Mouse (Mus musculus) spleen, embryonic (tissue): Measurements from ENCODE around the gene Vwa3b.

Experiments
- CTCF ChIA-PET: fragments of 350-600 bp; sonication (Branson Sonifier 250); formaldehyde crosslinking; loops from one replicate; lab custom pipeline; 2022; lab: Charles Lee

Gene Vwa3b

GRCm38 (mm10) chr1:37060856-37061255 lies 34.5 kb downstream of the Vwa3b start:
- CTCF ChIA-PET, result no interaction called here

- CTCF ChIA-PET, result no interaction called here
These were observed 36.7 kb downstream of the Vwa3b start for GRCm38 (mm10) chr1:37063053-37063452.

- CTCF ChIA-PET, result no interaction called here
These were observed 37.4 kb downstream of the Vwa3b start for GRCm38 (mm10) chr1:37063841-37064240.

- CTCF ChIA-PET, result no interaction called here
These were observed 39.4 kb downstream of the Vwa3b start for GRCm38 (mm10) chr1:37065658-37066412.

GRCm38 (mm10) chr1:37075759-37076158 lies 49.4 kb downstream of the Vwa3b start:
- CTCF ChIA-PET, result interaction anchor here (0.6 kb wide), 1 partner anchor 216 kb away, joined by 3 read pairs; no protein-coding TSS in a partner anchor

- CTCF ChIA-PET, result interaction anchor here (0.5 kb wide), 1 partner anchor 293 kb away, joined by 3 read pairs; no protein-coding TSS in a partner anchor
These were observed 50.9 kb downstream of the Vwa3b start for GRCm38 (mm10) chr1:37077266-37077665.

GRCm38 (mm10) chr1:37077955-37078549 lies 51.7 kb downstream of the Vwa3b start:
- CTCF ChIA-PET, result interaction anchor here (0.5 kb wide), 1 partner anchor 292 kb away, joined by 3 read pairs; no protein-coding TSS in a partner anchor

- CTCF ChIA-PET, result no interaction called here
These were observed 54.0 kb downstream of the Vwa3b start for GRCm38 (mm10) chr1:37080442-37080841.

- CTCF ChIA-PET, result no interaction called here
These were observed 55.2 kb downstream of the Vwa3b start for GRCm38 (mm10) chr1:37081376-37082214.

GRCm38 (mm10) chr1:37082215-37082464 lies 55.7 kb downstream of the Vwa3b start:
- CTCF ChIA-PET, result no interaction called here

- CTCF ChIA-PET, result no interaction called here
These were observed 57.7 kb downstream of the Vwa3b start for GRCm38 (mm10) chr1:37084075-37084474.

- CTCF ChIA-PET, result no interaction called here
These were observed 58.8 kb downstream of the Vwa3b start for GRCm38 (mm10) chr1:37085171-37085570.

GRCm38 (mm10) chr1:37089191-37089590 lies 62.8 kb downstream of the Vwa3b start:
- CTCF ChIA-PET, result no interaction called here

- CTCF ChIA-PET, result no interaction called here
These were observed 71.1 kb downstream of the Vwa3b start for GRCm38 (mm10) chr1:37097382-37098093.

- CTCF ChIA-PET, result interaction anchor here (0.5 kb wide), 1 partner anchor 439 kb away, joined by 3 read pairs; no protein-coding TSS in a partner anchor
These were observed 71.7 kb downstream of the Vwa3b start for GRCm38 (mm10) chr1:37098094-37098555.

GRCm38 (mm10) chr1:37100361-37100760 lies 74.0 kb downstream of the Vwa3b start:
- CTCF ChIA-PET, result no interaction called here

- CTCF ChIA-PET, result no interaction called here
These were observed 74.6 kb downstream of the Vwa3b start for GRCm38 (mm10) chr1:37101016-37101415.

GRCm38 (mm10) chr1:37101717-37102116 lies 75.3 kb downstream of the Vwa3b start:
- CTCF ChIA-PET, result no interaction called here

- CTCF ChIA-PET, result no interaction called here
These were observed 78.8 kb downstream of the Vwa3b start for GRCm38 (mm10) chr1:37105194-37105593.

- CTCF ChIA-PET, result no interaction called here
These were observed 87.4 kb downstream of the Vwa3b start for GRCm38 (mm10) chr1:37113781-37114180.

GRCm38 (mm10) chr1:37115847-37116246 lies 89.5 kb downstream of the Vwa3b start:
- CTCF ChIA-PET, result no interaction called here

GRCm38 (mm10) chr1:37116574-37116973 lies 90.2 kb downstream of the Vwa3b start:
- CTCF ChIA-PET, result no interaction called here
